Mouse (Mus musculus): Measurements from ENCODE around the gene Gtf3a. TPM values are rescaled to one million over a fixed set of nuclear protein-coding genes. Genes with fewer than 3 reads are reported as not detected.

Gtf3a gene
- 32.4 TPM for polyA plus RNA-seq (2017; shearing (Covaris generic))

GRCm38 (mm10) chr5:146948508-146949088 is at the start of gene Gtf3a:
Gtf3a (plus strand) TSS chr5:146948657.

GRCm38 (mm10) chr5:146963118-146963936 is 14.9 kb downstream of the Gtf3a start, which contains the start of gene Mtif3:
Mtif3 (minus strand) TSS chr5:146963800.

Other genes starting within 250 kb of the Gtf3a start
- gene Usp12, start 153.7 kb upstream of the Gtf3a start, polyA plus RNA-seq (2017; shearing (Covaris generic)): 3.2 TPM
- gene Rpl21, start 115.8 kb upstream of the Gtf3a start, polyA plus RNA-seq (2017; shearing (Covaris generic)): 439 TPM
- 8.4 TPM for gene Rasl11a, start 103.6 kb upstream of the Gtf3a start, polyA plus RNA-seq (2017; shearing (Covaris generic))
- 37.5 TPM for gene Mtif3, start 15.1 kb downstream of the Gtf3a start, polyA plus RNA-seq (2017; shearing (Covaris generic))
- 50.4 TPM for gene Lnx2, start 127.9 kb downstream of the Gtf3a start, polyA plus RNA-seq (2017; shearing (Covaris generic))
- gene Polr1d, start 128.4 kb downstream of the Gtf3a start, polyA plus RNA-seq (2017; shearing (Covaris generic)): 172 TPM
- gene Gsx1, start 240.0 kb downstream of the Gtf3a start, polyA plus RNA-seq (2017; shearing (Covaris generic)): not detected